Mouse (Mus musculus) testis, adult 2 months (tissue): ENCODE measurements at regions not wholly inside any gene's neighbourhood (a gene's known extent, or its start where the extent isn't known, plus 50 kb on each side); places are given as distances from the start of the nearest gene placed in this dataset.

Experiments
- CTCF ChIP-seq: fragments of 200-500 bp; IDR thresholded peaks from 2 replicates; pipeline ENCODE4 v1.5.1; 2012; ENCODE audit warnings: low read depth, mild to moderate bottlenecking, inconsistent platforms, low read length, moderate library complexity; ENCODE audit not compliant: control insufficient read depth, insufficient read depth, insufficient replicate concordance
- POLR2A ChIP-seq: fragments of 200-500 bp; IDR thresholded peaks from 2 replicates; pipeline ENCODE4 v1.6.1; 2012; ENCODE audit warnings: low read depth, mild to moderate bottlenecking, inconsistent platforms, low read length, moderate library complexity; ENCODE audit not compliant: control insufficient read depth

- TF ChIP-seq CTCF (no peak), POLR2A (no peak)
Measured at GRCm38 (mm10) chr9:42182400-42182799, 58.3 kb upstream of the Sorl1 start.
